Mouse (Mus musculus): ENCODE data around the gene Rbms1. TPM values are rescaled to one million over a fixed set of nuclear protein-coding genes. Genes with fewer than 3 reads are reported as not detected.

Rbms1 gene
- total and polyA plus RNA-seq, 3 experiments, result 10.1 to 27.4 TPM; not detected in 1

DNA sequence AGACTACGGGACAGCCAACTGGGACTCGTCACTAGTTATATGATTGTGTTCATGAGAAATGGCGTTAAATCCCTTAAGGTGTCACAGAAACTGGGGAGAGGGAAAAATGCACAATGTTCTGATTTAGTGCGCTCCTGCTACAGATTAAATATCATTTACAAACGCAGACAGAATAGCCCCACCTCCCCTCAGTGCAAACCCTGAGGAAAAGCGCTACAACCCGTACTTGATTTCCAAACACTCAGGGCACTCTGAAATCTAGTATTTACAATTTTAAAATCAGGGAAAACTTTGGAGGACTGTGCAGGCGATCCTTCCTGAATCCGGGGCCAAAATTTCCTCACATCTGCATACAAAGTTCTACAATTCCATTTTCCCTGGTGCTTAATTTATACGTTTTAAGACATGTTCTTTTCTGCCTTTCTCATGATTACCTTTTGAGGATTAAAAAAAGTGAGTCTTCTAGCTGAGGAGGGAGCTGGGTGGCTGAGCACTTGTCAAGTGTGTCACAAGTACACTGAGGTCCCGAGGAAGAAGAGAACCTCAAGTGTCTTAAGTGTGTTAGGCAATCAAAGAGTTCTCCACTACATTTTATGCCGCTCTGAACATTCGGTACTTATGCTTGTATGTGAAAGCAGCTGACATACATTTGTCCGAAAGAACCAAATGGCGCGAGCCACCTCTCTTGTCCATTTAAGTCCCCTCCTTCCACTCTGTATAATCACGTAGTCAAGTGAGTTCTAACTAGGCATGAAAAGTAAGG lies 164.0 kb downstream of the Rbms1 start:
- no peaks in the 10 kb centered on the region for H3K4me1 ChIP-seq (ENCODE audit: control insufficient read depth in 1 of 2, insufficient read depth in 2 of 2, low read length in 2 of 2)
- TF ChIP-seq MXI1 (IDR thresholded peaks at IDR 0.05; ENCODE audit: low read depth, low read length), result no peak
- TF ChIP-seq USF2 (IDR thresholded peaks at IDR 0.05; ENCODE audit: borderline replicate concordance in 1 of 2, insufficient read depth in 1 of 2, low read depth in 1 of 2, low read length in 2 of 2), result no peak
- no peak for TF ChIP-seq EP300 (IDR thresholded peaks at IDR 0.05; ENCODE audit: low read depth in 1 of 2, low read length in 2 of 2)
- TF ChIP-seq MYB (IDR thresholded peaks at IDR 0.05; ENCODE audit: low read depth, low read length), result no peak
- no peak for TF ChIP-seq GATA1 (IDR thresholded peaks at IDR 0.05; ENCODE audit: low read depth, low read length)
- TF ChIP-seq JUND (IDR thresholded peaks at IDR 0.05; ENCODE audit: low read depth, low read length), result no peak
- H3K79me2 ChIP-seq (ENCODE audit: control insufficient read depth, insufficient read depth, low read length, poor library complexity), result no peaks in the 10 kb centered on the region
- no peaks in the 10 kb centered on the region for H3K27me3 ChIP-seq (ENCODE audit: control insufficient read depth in 1 of 2, insufficient read depth in 2 of 2, low read length in 2 of 2)
- no peak overlapping the region for H3K9ac ChIP-seq (ENCODE audit: control insufficient read depth, low read depth, low read length, poor library complexity, severe bottlenecking)
- H3K9me3 ChIP-seq (replicated peaks; ENCODE audit: insufficient read depth, low read length), result no peaks in the 10 kb centered on the region
- no peak overlapping the region for H3K4me3 ChIP-seq (ENCODE audit: control insufficient read depth in 1 of 2, insufficient read depth in 1 of 2, low read depth in 2 of 2, low read length in 2 of 2)
- no peak overlapping the region for H3K27ac ChIP-seq (ENCODE audit: control insufficient read depth, low read depth, low read length)
- no peak for DNase-seq (ENCODE audit: low read depth, low spot score)
- no peaks in the 10 kb centered on the region for H3K36me3 ChIP-seq (ENCODE audit: control insufficient read depth in 1 of 2, insufficient read depth in 2 of 2, low read length in 2 of 2)

DNA sequence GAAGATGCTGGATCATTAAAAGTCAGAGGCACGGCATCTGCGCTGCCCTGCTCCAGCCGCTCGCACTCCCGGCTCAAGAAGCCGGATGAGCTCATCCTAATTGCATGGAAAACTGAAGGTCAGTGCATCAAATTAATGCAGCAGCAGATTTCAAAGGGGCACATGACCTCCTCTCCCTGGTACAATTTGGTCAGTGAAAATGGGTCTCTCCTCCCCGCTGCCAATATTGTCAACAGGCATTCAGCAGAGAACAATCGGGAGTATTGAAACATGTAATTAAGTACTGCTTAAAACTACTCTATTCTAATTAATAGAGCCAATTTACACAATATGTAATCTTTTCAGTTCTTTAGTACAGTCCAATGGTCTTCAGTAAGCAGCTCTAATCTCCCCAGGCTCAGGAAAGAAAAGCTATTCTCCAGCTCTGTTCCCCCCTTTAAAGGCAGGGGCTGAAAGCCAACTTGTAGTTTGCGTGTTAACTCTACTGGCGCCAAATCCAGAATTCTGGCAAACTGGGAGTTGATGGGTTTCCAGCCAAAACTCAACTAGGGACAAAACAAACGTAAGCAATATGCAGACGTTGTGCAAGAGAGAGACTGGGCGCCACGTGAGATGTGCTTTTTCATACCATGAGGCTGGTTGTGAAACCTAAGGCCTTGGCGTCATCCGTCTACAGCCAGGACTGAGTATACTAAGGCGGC lies 165.9 kb downstream of the Rbms1 start:
- H3K27ac ChIP-seq (ENCODE audit: control insufficient read depth, low read depth, low read length), result no peak overlapping the region
- no peak for DNase-seq (ENCODE audit: low read depth, low spot score)
- H3K36me3 ChIP-seq (ENCODE audit: control insufficient read depth in 1 of 2, insufficient read depth in 2 of 2, low read length in 2 of 2), result no peaks in the 10 kb centered on the region
- H3K9me3 ChIP-seq (replicated peaks; ENCODE audit: insufficient read depth, low read length), result no peaks in the 10 kb centered on the region
- H3K79me2 ChIP-seq (ENCODE audit: control insufficient read depth, insufficient read depth, low read length, poor library complexity), result no peaks in the 10 kb centered on the region
- H3K4me1 ChIP-seq (ENCODE audit: control insufficient read depth in 1 of 2, insufficient read depth in 2 of 2, low read length in 2 of 2), result no peaks in the 10 kb centered on the region
- no peak overlapping the region for H3K4me3 ChIP-seq (ENCODE audit: control insufficient read depth in 1 of 2, insufficient read depth in 1 of 2, low read depth in 2 of 2, low read length in 2 of 2)
- no peaks in the 10 kb centered on the region for H3K27me3 ChIP-seq (ENCODE audit: control insufficient read depth in 1 of 2, insufficient read depth in 2 of 2, low read length in 2 of 2)
- H3K9ac ChIP-seq (ENCODE audit: control insufficient read depth, low read depth, low read length, poor library complexity, severe bottlenecking), result no peak overlapping the region
- no peak for TF ChIP-seq MYC (IDR thresholded peaks at IDR 0.05; ENCODE audit: low read depth, low read length)
- no peak for TF ChIP-seq TBP (IDR thresholded peaks at IDR 0.05; ENCODE audit: low read depth, low read length)
- no peak for TF ChIP-seq MAFK (IDR thresholded peaks at IDR 0.05; ENCODE audit: borderline replicate concordance, low read depth, low read length)
- TF ChIP-seq TAL1 (IDR thresholded peaks at IDR 0.05; ENCODE audit: low read length), result no peak
- no peak for TF ChIP-seq SIN3A (IDR thresholded peaks at IDR 0.05; ENCODE audit: low read length)
- no peak for TF ChIP-seq MEF2A (IDR thresholded peaks at IDR 0.05; ENCODE audit: extremely low read depth, insufficient replicate concordance, low read depth, low read length, poor library complexity, severe bottlenecking)
- no peak for TF ChIP-seq MYB (IDR thresholded peaks at IDR 0.05; ENCODE audit: low read depth, low read length)
- no peak for TF ChIP-seq POLR2A (IDR thresholded peaks at IDR 0.05; ENCODE audit: control insufficient read depth in 1 of 2, insufficient read depth in 1 of 2, low read depth in 1 of 2, low read length in 2 of 2, poor library complexity in 1 of 2)
- no peak for TF ChIP-seq CHD1 (IDR thresholded peaks at IDR 0.05; ENCODE audit: low read depth, low read length)
- no peak for TF ChIP-seq EP300 (IDR thresholded peaks at IDR 0.05; ENCODE audit: low read depth in 1 of 2, low read length in 2 of 2)
- TF ChIP-seq JUND (IDR thresholded peaks at IDR 0.05; ENCODE audit: low read depth, low read length), result no peak
- TF ChIP-seq ZKSCAN1 (IDR thresholded peaks at IDR 0.05; ENCODE audit: low read depth, low read length), result no peak
- no peak for TF ChIP-seq POLR2AphosphoS5 (IDR thresholded peaks at IDR 0.05; ENCODE audit: borderline replicate concordance, low read depth, low read length)
- TF ChIP-seq RCOR1 (IDR thresholded peaks at IDR 0.05; ENCODE audit: low read depth, low read length), result no peak
- no peak for TF ChIP-seq GATA1 (IDR thresholded peaks at IDR 0.05; ENCODE audit: low read depth, low read length)
